Mouse (Mus musculus): ENCODE results near the gene Hbb-bt.

GRCm38 (mm10) chr7:103843034-103843433, 29.2 kb upstream of the Hbb-bt start, which contains the start of gene Hbb-bh1:
- no peak for TF ChIP-seq CTCF (IDR thresholded peaks at IDR 0.05; ENCODE audit: borderline replicate concordance, control insufficient read depth, extremely low read depth, insufficient read depth, low read length, poor library complexity)
- no peak for TF ChIP-seq POLR2A (IDR thresholded peaks at IDR 0.05; ENCODE audit: control insufficient read depth, extremely low read depth, insufficient read depth, low read length, poor library complexity)
